Mouse (Mus musculus): ENCODE data around the gene Baiap2. TPM values are rescaled to one million over a fixed set of nuclear protein-coding genes. Genes with fewer than 3 reads are reported as not detected.

Gene Baiap2
- total RNA-seq, 2 experiments from 2014 or later = 8.1 to 8.5 TPM

DNA sequence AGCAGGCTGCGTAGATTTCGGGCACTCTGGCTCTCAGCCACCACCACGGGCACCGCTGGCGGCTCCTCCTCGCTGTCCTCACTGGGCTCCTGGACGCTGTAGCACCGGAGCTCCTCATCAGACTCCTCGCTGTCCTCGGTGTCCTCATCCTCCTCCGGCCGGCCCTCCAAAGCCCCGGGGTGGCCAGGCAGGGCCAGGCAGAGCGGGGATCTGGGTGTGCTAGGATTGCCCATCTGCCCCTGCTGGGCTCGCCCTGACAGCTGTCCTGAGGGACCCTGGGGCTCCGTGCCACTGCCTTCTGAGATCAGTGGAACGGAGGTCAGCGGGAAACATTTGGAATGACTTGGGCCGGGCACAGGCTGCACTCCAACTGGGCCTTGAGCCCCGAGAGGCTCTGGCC is 67.4 kb downstream of the Baiap2 start:
- DNase-seq (ENCODE audit: low spot score in 2 of 2) = no peak

DNA sequence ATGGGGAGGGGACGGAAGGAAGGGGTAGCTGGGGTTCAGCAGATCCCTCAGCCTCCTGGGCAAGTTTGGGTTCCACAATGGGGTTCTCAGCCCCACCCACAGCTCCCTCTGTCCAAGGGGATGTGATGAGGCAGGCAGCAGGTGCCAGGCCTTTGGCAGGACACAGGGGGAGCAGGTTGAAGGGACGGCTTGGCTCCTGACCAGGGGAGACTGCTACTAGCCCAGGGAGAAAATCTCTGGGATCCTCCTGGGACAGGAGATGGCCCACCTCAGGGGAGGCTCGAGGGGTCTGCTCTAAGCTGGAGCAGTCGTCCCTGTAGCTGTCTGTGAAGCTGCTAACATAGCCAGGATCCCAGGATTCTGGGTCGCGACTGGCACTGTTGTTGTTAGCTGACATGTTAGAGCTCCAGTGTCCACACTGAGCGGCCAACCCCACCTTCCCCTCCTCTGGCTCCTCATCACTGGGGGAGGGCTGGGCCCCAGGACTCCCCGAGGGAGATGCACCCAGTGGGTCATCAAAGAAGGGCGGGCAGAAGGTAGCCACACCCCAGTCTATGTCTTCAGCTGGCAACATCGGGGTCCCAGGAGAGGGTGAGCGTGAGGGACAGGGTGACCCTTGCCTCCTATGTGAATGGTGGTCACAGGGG is 68.7 kb downstream of the Baiap2 start:
- no peak for DNase-seq (ENCODE audit: low spot score in 2 of 2)

DNA sequence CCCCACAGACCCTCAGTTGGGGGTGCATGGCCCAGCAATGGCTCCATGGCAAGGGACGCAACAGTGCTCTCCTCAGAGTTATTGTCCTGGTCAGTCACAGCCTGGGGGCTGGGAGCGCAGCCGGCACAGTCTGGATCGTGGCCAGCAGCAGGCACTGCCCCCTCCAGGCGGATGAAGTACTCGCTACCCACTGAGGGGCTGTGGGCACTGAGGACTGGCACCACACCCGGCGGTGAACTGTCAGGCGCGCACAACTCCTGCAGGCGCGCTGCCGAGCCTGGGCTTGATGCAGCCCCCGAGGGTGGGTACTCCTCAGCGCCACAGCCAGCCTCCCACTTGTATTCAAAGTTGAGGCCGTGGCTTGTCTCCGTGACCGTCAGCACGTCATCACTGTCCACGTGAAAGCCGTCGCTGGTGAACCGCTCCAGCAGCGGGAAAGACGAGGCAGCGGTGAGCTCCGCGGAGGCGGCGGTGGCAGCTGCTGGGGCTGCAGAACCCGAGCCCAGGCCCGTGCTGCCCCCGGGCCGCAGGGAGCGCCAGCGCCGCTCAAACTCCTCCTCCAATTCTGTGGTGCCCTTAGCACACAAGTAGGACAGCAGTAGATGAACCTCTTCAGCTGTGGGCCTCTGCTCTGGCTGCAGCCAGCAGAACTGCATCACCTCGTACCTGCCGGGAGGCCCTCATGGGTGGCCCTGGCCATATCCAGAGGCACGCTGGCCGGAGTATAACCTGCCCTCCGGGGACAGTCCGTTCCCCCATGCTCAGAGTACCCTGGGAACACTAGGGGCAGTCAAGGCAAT is 69.4 kb downstream of the Baiap2 start:
- no peak for DNase-seq (ENCODE audit: low spot score in 2 of 2)

DNA sequence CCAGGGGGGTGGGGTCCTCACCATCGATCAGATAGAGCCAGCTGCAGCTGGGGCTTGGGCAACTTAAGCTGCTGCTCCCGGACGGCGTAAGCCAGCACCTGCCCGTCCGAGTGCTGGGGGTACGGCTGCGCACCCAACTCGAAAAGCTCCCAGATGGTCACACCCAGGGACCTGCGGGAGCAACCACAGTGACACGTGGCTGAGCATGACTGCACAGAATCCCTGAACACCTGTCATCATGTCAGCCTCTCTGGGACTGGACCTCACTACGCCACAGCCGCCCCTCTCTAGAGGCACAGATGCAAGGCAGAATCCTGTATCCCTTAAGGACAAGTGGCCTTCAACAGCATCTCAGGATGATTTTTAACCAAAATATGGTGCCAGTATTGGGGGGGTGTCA is 70.1 kb downstream of the Baiap2 start:
- DNase-seq (ENCODE audit: low spot score in 2 of 2) = no peak

DNA sequence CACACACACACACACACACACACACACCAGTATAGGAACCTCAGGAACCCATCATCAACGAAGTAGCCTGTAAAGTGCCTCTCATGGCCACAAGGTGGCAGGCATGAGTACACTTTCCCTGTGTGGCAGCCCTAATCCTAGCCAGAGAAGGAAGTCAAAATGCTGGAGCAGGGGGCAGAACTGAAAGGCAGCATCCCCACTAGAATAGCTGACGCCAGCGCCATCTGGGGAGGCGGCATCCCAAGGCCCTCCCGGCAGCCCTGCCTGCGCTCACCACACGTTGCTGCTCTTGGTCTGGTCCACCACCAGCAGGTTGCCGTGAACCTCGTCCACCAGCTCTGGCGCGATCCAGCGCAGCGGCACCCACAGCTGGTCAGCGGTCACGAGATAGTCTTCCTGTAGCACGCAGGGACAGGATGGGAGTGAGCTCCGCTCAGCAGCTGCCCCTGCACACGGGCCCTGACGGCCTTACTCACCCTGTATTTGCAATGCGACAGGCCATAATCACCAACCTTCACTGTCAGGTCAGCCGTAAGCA is 70.7 kb downstream of the Baiap2 start:
- DNase-seq (ENCODE audit: low spot score in 2 of 2) = peak in 1 of 2 experiments; percentile 80

DNA sequence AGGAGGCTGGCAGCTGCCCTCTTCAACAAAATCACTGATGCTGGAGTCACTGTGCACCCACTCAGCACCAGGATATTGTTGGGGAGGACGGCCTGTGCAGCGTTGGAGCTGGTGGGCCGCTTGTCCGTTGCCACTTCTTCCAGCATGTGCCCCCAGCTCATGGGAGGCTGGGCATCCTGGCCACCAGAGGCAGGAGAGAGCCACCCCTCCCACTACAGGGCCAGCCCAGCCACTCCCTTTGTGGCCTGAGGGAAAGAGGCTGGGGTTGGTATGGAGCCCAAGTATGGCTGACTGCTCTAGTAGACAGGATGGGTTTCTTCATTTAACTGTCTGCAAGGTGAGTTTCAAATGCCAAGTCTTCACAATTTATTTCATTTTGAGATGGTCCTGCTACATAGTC is 72.2 kb downstream of the Baiap2 start:
- DNase-seq (ENCODE audit: low spot score in 2 of 2) = no peak

DNA sequence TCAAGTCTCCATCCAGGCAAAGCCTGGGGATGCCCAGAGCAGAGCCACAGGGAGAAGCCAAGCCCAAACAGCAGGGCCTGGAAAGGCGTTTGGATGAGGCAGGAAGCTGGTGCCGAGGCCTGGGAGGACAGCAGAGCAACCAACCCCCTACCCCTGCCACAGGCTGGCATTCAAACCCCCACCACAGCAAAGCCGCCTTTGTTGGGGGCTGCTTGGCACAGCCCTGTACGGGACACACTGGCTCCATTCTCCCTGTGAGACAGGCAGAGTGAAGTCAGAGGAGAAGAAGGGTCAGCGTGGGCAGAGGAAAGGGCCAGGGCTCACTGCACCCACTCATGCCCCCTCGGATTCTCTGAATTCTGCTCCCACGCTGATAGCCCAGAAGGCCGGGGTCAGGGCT is 74.4 kb downstream of the Baiap2 start:
- no peak for DNase-seq (ENCODE audit: low spot score in 2 of 2)

DNA sequence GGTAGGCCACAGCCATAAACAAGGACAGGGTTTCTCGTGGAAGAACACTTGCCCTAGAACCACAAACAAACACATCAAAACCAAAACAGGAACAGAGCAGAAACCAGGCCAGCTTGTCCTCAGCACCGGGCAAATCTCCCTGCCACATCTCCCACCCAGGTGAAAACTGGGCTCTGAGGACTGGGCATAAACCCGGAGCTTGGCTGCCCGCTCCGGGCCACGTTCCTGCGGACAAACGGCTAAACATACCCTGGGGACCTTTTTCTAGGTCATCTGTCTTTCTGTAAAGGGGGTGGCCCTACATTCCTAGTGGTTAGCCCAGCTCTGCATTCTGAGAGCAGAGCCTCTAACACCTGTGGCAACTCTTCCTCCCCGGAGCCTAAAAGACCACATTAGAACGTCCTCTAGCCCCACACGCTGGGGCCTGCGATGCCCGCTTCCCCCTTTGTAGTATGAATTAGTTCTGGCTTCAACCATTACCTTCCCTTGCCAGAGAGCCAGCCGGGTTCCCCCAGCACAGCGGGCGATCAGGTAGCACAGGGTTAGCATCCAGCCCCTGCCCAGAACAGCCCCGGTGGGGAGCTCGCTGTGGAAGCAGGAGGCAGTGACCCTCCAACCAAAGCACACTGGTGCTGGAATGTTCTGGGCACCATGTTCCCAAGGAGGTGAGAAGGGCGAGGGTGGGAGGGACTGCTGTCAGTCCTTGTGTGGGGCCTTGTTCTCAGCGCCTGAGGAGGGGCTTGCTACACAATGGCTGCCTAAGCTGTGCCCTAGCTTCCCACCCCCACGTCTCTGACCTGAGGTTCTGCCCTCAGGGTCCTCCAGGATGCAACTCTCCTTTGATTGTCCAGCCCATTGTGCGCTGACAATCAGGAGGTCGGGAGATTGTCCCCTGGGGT is 77.2 kb downstream of the Baiap2 start:
- no peak for DNase-seq (ENCODE audit: low spot score in 2 of 2)

DNA sequence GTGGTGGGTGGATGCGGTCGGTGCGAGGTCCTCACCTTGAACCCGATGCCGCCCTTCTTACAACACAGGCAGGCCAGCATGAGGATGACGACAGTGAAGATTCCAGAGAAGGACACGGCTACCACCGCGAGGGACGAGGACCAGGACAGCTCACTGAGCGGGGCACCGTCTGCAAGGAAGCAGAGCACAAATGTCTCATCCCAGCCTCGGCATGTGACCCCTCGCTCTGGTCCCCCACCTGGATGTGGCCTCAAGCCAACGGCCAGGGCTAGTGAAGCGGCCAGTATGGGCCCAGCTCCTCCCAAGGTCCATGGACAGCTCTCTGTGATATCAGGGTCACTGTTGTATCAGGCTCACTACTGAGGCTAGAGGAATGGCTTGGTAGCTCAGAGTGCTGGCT is 78.8 kb downstream of the Baiap2 start:
- DNase-seq (ENCODE audit: low spot score in 2 of 2) = no peak

DNA sequence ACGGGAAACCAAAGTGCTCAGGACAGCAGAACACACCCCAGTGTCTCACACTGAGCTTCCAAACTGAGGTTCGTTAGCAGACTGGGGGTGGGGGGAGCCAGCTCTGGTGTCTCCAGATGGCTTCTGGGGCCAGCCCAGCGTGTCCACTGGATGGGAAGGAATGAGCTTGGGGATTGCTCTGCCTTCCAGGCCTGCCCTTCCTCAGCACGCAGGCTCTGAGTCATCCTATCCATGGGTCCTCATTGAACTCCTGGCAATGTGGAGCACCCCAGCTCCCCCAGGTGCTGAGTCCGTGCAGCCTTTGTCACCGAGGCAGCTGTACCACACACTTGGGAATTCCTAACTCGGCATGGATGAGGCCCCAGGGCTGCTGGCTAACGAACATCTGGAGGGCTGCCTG is 79.7 kb downstream of the Baiap2 start:
- DNase-seq (ENCODE audit: low spot score in 2 of 2) = no peak

DNA sequence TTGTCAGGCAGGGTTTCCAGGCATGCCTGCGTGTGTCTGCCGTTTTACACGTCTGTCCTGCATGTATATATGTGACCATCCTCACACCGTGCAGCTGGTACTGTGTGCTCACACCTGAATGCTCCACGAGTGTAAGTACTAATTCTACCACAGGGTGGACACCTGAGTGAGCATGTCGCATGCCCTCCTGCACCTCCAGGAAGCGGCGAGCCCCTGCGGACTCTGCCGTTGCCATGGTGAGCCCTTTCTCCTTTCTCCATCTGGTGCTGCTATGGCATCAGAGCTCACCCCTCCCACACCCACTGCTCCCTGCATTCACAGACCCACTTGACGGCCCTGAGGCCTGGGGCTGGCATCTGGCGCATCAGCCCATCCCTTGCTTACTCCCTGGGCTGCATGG is 80.3 kb downstream of the Baiap2 start:
- DNase-seq (ENCODE audit: low spot score in 2 of 2) = no peak

DNA sequence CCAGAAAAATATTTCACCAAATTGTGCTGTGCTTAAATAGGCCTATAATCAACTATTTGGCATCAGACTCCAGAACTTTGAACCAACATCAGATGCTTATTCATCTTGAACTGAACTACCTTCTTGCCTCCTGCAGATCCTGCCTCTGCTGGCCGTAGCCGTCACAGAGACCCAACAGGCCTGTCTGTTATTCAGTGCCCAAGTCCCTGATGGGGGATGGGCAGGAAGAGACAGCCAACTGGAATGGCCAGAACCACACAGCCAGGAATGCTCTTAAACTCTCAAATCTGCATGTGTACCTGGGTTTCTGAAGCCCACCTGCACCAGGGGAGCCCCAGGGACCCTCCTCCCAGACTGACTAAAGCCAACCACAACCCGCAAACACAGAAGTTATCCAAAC is 84.4 kb downstream of the Baiap2 start:
- no peak for DNase-seq (ENCODE audit: low spot score in 2 of 2)

DNA sequence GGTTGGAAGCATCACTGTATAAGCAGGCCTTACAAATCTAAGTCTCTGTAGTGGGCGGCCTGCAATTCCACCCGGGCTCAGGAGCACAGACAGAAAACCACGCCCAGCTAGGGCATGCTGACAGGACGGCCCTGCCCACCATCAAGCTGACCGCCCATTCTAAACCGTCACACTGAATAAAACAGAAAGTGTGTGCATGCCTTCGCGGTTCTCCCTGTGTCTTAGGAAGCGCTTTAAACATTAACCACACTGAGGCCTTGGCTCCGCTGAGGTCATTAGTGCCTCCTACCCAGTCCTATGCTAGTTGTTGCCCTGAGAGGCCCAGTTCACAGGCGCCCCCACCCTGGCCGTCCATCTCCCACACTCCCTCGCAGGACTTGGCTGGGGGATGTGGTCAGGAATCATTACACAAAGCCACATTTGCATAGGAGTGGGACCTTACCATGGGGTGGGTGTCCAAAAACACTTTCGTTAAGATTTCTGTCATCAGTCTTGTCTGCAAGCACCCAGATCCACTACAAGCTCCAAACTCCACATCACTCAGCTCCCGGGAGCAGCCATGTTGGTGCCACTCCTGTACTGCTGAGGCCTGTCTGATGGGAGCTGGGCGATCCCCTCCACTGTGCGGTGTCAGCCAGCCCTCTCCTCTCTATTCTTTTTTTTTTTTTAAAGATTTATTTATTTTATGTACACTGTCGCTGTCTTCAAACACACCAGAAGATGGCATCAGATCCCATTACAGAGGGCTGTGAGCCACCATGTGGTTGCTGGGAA is 85.9 kb downstream of the Baiap2 start:
- no peak for DNase-seq (ENCODE audit: low spot score in 2 of 2)

DNA sequence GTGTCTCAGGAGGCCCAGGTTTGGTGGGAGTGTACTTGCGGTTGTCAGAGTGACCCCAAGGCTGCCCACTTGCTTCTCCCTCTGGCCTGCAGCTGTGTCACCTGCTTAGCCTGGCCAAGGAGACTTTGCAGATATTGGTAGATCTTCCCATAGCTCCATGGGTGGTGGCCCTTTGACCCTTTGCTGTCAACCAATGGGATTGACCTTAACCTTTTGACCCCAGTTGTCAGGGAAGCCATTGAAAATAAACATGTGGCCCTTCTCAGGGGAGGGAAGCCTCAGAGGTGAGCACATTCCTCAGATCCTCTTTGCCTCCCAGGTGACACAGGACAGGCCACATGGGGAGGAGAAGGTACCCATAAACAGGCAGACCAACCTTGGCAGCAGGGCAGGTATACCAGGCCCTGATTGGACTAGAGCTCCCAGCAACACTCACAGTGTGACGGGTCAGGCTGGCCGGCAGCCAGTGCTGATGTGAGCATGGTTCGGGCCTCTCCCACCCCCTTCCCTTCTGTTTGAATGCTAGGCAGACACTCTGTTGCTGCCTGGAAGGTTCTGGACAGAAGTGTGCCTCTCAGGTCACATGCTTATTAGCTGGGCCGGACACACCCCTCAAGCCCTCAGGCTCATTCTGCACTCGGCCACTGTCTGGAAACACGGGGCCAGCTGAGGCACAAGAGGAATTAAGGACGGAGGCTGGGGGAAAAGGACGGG is 87.0 kb downstream of the Baiap2 start:
- no peak for DNase-seq (ENCODE audit: low spot score in 2 of 2)

DNA sequence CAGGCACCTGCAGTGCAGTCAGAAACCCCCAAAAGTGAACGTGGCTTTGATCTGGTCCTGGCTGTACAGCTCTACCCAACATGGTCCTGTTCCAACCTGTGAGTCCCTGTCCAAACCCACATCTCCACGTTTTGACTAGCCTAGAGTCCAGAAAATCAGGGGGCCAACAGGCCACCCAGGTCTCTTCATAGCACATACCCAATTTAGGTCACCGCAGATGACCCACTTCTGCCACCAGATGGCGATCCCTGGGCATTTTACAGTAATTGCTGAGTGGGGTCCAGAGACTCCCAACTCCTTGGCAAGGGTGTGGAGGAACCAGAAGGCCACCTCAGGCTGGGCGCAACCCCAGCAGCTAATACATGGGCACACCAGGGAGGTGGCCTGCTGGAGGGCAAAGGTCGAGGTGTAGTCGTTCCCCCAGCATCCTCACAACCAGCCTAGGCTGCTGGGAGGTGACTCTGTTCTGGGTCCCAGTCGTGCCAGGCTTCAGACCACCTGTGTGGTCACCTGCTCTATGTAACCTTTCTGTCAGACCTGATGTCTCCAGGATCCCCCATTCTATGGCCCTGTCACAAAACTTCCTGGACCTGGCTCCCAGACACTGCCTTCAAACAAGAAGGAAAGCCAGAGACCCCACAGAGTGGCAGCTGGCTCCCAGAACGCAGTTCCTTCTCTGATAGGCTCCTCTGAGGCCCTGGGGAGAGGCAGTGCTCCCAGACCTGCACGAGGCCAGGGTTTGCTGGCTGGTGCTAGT is 87.8 kb downstream of the Baiap2 start:
- DNase-seq (ENCODE audit: low spot score in 2 of 2) = peak in 1 of 2 experiments; percentile 58

DNA sequence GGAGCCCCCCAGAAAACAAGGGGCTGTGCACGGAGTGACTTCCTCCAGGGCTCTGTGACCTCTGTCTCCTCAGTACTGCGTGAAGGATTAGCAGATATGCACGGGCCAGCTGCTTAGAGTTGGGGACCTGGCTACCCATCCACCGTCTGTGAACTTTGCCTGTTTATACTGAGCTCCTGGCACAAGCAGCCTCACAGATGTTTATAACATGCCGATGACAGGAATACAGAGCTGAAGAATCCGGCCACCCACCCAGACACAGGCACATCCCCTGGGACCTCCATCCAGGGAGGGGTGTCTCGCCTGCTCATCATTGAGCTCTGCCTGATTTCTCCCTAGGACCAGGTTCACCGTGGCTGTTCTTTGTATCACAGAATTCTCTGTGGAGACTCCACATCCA is 89.5 kb downstream of the Baiap2 start:
- DNase-seq (ENCODE audit: low spot score in 2 of 2) = no peak

DNA sequence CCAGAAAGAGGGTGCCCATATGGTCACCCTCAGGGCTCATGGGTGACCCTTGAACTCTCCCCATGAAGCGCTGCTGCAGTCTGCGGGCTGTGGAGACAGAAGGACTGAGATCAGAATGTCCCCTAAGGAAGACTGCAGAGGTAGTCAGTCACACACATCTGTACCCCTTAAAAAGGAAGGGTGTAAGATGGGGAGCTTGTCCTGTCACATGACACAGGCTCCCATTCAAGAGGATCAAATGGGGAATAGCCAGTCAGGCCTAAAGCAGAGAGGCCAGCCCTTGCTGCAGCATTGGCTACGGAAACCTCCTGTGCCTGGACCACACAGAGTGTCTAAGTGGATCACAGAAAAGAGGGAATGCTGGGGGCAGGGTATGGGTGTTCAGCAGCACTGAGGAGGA is 90.9 kb downstream of the Baiap2 start:
- no peak for DNase-seq (ENCODE audit: low spot score in 2 of 2)

DNA sequence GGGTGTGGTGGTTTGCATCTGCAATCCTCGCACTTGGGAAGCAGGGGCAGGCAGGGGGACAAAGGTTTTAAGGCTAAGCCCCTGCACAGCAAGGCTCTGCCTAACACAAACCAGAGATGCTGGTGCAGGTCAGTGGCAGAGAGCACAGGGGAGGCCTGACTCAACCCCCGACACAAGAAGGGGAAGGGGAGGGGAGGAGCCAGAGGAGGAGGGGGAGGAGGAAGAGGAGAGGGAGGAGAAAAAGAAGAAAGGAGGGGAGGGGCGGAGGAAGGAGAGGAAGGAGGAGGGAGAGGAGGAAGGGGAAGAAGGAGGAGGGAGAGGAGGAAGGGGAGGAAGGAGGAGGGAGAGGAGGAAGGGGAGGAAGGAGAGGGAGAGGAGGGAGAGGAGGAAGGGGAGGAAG is 91.7 kb downstream of the Baiap2 start:
- DNase-seq (ENCODE audit: low spot score in 2 of 2) = no peak

DNA sequence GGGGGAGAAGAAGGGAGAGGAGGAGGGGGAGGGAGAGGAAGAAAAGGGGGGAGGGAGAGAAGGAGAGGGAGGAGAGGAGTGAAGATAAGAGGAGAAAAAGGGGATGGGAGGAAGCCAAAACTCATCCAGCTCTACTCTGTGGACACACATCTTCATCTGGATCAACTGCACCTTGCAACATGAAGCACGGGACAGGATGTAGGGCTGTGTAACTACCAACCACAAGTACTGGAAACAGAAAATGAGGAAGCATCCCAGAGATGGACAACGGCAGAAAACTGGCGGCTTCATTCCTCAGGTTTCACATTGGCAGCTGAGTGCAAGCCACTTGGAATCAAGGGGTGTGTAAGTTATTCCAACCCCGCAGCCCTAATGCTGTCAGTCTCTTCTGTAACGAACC is 92.2 kb downstream of the Baiap2 start:
- DNase-seq (ENCODE audit: low spot score in 2 of 2) = no peak

DNA sequence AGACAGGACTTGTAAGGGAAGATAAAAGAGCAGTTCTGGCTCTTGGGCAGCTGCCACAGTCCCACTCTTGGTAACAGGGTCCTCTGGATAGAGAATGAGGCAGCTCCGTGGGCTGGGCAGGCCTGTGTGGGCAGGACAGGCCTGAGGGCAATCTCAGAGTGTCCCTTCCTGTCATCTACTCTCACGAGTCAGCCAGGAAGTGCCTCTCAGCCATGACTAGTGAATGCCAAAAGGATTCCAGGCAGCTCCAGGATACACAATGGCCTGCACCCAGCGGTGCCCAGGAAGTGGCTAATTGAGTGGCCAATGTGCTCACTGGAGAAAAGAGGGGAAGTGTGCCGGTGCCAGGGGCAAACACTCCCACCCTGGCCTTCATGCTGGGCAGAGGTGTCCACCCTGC is 97.0 kb downstream of the Baiap2 start:
- DNase-seq (ENCODE audit: low spot score in 2 of 2) = no peak
